Mouse (Mus musculus) heart, postnatal 4 days (tissue): ENCODE data around the gene Zbtb49. TPM values are rescaled to one million over a fixed set of nuclear protein-coding genes. Genes with fewer than 3 reads are reported as not detected.

Source experiments
- DNase-seq: peaks from one replicate; pipeline ENCODE4 v3.0.0; 2021
- total RNA-seq, 2 experiments: library from RNA; stranded (reverse); gene quantifications; 2 replicates each; pipeline ENCODE4 v1.2.3; 2021

Gene Zbtb49
- 1 to 10 TPM; 8.0 to 8.2 TPM for total RNA-seq

DNA sequence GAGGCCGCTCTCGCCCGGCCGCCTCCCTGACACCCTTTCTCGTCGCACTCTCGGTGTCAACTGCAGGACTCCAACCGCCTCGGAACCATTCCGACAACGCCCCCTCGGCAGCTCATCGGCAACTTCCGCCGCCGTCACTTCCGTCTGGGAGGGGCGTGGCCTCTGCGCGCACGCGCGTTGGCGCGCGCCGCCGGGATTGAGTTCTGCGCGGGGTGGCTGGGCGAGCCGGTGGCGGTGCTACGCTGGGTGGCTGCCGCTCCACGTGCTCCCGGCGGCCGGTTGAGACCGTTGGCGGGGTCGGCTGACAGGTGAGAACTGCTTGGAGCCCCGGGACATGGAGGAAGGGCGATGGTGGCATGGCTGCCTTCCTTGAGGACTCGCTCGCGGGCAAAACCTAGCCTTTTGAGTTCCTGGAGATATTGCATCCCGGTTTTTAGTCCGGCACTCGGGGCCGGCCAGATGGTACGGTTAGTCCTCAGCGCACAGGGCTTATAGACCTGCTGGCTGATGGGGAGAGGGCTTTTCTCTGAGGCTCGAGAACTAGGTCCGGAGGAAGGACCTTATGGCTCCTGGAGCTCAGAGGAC, at the start of gene Zbtb49, which contains the start of gene Lyar:
Gene Zbtb49 (minus strand): TSS at position 130 of the 585 bp plus-strand sequence.
Gene Lyar (plus strand): TSS at position 143 of the 585 bp plus-strand sequence.
- peak; percentile 97 for DNase-seq

DNA sequence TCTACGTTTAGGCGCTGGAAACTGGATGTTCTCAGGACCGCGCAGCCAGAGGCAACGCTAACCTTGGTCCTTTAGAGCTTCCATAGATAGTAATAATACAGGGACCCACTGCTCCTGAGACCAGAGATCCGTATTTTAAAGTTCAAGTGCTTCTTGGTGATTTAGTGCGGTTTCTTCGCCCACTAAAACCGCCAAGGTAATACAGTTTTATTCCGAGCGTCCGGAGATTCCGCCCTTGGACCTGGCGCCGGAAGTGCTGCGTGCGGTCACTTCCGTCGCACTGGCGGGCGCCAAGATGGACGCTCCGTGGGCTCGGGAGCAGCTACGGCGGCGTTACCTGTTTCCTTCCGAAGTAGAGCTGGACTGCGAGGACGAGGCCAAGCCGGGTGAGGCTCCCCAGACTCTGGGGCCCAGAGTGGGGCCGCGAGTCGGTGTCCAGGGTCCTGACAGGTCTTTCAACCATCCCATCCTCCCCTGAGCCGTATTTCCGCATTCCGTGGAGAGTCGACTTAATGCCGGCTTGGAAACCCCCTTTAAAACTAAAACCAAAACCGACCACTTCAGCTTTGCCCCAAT, 39.9 kb upstream of the Zbtb49 start, which contains the start of gene Tmem128:
Gene Tmem128 (plus strand): TSS at position 79 of the 576 bp plus-strand sequence.
- peak; percentile 66 for DNase-seq

DNA sequence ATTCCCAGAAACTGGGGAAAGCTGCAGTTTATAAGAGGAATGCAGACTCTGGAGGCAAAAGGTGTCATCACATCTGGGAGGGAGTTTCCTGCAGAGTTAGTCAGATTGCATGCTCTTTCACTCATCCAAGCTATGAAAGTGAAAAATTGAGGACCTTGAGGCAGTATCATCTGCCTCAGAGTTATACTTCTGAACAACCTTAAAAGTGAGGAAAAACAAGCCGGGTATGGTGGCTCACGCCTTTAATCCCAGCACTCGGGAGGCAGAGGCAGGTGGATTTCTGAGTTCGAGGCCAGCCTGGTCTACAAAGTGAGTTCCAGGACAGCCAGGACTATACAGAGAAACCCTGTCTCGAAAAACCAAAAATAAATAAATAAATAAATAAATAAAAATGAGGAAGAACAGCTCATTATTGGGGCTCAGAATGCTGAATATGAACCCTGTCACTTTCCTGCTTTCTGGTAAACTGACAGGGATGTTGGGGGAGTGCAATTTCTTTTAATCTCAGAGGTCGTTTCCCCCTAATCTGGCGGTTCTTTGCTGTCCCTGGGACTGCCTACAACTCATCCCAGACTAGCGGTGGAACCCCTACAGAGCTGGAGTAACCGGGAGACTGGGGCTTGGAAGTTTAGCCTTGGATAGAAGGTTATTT, 39.3 kb upstream of the Zbtb49 start:
- DNase-seq, result no peak

DNA sequence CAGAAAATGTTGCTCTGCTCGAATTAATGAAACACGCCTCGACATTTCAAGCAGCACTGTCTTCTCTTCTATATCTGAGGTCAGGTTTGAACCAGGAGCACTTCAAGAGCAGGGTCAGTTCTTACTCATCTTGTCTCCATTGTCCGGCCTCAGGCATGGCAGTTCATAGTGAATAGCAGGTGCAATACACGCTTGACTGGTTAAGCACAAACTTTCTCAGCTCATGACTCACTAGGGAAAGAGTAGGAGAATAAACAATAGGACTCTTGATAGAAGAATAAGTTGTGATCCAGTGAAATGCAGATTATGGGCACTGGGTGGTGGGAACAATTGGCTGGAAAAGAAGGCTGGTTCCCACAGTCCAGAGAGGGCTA, 38.5 kb upstream of the Zbtb49 start:
- no peak for DNase-seq

DNA sequence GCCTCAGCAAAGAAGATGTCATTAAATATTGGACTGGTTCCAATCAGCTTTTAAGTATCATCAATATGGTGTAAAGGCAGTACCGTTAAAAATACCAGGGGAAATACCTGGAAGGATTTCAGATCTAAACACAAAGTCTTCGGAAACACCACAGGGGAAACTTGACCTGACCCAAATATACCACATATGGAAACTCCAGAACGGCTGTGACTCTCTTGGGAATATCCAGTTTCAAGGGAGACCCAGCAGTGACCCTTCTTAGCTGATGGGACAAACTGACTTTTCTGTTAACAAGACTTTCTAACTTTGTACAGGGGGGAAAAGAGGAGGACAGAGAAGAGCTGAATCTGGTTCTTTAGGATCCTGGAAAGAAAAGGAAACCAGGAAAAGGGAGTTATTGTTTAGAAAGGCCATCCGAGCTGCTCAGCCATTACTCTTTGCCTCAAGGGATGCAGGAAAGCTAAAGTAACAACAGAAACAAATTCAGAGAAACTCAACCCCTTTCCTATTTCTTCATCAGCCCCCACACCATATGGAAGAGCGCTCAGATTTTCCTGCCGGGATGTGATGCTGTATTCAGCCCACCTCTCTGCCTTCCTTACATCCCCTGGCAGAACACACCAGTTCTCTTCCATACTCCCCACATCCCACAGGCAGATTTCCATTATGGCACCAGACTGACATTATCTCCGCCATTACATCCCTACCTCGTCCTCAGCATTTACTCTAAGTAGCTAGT, 37.9 kb upstream of the Zbtb49 start:
- no peak for DNase-seq

DNA sequence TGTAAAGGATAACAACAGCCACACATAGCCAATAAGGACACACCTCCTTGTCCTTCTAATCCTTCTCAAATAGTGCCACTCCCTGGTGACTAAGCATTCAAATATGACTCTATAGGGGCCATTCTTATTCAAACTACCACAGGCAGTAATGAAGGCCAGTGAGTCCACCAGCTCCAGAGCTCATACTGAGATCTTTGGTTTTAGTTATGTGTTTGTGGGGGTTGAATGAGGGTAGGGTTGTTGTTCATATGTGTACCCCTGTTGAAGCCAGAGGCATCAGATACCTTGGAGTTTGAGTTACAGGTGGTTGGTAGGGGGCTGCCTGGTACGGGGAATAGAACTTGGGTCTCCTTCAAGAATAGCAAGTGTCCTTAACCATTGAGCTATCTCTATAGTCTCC, 36.3 kb upstream of the Zbtb49 start:
- DNase-seq, result no peak

DNA sequence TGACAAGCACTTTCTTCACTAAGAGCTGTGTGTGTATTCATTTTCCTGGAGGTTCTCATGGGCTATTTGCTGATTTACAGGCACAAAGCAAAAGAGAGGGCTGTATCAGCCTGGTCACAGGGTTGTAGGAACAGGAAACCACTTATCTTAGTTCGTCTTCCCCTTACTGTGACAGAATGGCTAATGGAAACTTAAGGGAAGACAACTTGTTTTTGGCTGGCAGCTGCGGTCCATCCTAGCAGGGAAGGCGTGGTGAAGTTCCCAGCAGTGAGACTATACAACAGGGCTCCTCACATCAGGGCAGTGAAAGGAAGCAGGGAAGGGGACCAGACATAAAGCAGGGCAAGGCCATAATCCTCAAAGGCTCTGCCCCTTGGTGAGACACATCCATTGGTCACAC, 35.4 kb upstream of the Zbtb49 start:
- no peak for DNase-seq

DNA sequence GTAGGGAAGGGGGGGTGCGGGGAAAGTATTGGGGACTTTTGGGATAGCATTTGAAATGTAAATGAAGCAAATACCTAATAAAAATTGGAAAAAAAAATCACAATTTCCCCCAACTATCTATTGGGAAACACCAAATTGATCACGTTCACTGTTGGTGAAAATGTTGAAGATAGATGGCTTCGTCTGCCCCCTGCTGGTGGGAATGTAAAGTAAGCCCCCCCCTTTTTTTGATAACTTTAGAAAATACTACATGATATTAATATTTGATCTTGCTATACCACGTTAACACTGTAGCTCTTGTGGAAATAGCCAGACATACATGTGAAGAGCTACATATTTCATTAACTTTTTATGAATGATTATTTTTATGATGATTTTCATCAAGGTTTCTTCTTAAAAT, 34.9 kb upstream of the Zbtb49 start:
- no peak for DNase-seq

DNA sequence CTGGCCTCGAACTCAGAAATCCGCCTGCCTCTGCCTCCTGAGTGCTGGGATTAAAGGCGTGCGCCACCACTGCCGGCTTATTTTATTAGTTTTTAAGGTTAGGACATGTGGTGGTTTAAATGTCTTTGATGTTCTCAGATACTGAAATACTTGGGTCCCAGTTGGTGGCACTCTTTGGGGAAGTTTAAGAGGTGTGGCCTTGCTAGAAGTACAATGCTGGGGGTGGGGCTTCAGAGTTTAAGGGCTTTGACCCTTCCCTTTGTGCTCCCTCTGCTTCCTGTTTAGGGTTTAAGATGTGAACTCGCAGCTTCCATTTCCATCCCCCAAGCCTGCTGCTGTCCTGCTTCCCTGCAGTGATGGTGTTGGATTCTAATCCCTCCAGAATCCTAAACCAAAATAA, 21.7 kb upstream of the Zbtb49 start:
- DNase-seq, result no peak

DNA sequence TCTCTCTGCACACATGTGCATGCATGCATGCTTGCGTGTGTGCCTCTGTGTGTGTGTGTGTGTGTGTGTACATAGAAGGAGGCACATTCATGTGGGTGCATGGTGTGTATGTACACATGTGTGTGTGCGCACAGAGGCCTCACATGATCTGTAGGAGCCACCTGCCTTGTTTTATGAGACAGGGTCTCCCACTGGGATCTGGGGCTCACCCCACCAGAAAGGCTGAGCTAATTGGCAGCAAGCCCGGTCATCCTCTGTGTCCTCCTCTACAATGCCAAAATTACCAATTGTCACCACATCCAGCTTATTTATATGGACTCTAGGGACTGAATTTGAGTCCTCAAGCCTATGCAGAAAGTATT, 21.2 kb upstream of the Zbtb49 start:
- DNase-seq, result no peak

DNA sequence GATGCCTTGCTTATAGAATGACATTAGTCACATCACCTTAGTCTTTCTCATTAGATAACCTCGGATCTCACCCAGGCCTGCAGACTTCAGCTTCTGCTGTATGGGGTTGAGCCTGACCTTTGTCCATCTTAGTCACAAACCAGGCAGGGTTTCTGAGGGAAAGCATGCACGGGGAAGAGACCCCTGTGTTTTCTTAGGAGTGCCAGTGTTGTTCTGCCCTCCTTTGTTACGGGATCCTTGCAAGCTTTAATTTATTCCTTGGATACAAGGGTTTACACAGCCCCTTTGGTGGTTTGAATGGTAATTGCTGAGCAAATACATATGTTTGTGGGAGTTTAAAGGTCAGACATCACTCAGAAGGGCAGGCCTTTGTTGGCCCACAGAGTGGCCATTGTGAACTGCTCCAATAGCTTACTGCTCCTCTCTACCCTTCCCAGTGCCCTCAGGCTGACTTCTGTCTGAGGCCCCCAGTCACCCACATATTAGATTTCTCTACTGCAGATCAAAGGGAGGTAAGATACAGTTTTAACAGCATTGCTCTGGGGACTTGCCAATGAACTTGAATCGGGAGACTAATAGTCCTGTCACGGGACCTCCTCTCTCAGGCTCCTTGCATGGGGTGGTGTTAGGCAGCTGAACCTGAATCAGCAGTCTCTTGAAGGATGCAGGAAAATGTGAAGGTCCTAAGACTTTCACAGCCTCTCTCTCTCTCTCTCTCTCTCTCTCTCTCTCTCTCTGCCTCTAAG, 20.6 kb upstream of the Zbtb49 start:
- DNase-seq, result no peak

DNA sequence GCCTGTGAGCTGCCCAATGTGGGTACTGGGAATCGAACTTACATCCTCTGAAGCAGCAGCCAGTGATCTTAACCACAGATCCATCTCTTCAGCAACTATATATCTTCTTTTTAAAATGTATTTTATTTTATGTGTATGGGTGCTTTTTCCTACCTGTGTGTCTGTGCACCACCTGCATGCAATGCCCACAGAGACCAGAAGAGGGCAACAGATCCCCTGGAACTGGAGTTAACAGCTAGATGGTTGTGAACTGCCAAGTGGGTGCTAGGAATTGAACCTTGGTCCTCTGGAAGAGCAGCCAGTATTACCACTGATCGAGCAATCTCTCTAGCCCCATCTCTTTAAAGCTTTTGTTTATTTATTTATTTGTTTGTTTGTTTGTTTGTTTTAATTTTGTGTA, 16.4 kb upstream of the Zbtb49 start:
- DNase-seq, result no peak

DNA sequence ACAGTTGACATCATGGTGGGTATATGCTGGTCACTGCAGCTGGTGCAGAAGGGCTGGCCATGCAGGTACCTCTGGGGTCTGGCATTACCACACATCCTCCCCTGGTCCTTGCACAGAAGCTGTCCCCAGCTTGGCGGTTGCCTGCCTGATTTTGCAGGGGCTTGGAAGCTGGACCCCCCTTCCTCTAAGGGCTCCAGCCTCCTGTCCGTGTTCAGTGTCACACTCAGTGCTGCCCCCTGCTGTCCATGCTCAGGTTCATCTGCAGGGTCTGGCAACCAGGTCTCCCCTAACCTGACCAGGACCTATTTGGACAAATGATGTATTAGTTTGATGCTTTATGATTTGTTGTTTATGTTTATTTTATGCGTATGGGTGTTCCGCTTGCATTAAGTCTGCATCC, 15.2 kb upstream of the Zbtb49 start:
- DNase-seq, result peak; percentile 66

DNA sequence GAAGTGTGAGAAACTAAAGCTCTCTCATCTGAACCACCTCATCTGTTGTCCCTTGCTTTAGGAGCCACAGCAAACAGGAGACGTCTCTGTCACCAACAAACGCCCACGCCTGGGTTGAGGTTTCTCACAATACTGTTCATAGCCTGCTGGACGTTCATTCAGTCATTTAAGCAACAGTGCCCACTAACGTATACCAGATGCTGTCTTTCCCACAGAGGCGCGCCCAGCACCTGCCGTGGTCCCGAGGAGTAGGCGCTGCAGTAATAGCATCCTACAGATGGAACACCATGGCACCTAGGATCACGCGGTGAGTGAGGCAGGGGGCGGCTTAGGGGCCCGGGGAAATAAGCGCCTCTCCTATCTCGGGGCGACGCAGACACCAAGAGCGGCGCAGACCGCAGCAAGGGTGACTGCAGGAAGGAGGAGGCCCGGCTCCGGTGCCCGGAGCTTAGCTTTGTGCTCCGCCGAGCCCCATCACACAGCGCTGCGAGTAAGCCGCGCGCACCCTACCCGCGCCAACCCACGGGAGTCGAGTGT, 418 bp downstream of the Zbtb49 start:
- DNase-seq, result no peak

DNA sequence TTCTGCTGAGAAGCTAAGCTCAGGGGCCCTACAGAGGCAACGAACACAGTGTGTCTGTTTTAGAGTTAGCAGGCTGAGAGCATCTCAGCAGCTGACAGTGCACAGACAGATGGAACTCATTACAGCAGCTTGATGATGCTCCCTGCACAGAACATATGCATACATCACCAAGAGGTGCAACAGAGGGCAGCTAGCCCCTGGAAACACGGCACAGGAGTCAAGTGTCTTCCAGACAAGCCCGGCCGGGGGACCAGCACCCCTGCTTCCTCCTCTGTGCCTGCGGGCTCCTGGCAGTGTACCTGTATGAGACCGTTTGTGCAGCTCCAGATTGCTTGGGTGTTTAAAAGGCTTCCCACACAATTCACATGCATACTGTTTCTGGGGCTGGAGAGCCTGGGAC, 7.2 kb downstream of the Zbtb49 start:
- DNase-seq, result no peak

DNA sequence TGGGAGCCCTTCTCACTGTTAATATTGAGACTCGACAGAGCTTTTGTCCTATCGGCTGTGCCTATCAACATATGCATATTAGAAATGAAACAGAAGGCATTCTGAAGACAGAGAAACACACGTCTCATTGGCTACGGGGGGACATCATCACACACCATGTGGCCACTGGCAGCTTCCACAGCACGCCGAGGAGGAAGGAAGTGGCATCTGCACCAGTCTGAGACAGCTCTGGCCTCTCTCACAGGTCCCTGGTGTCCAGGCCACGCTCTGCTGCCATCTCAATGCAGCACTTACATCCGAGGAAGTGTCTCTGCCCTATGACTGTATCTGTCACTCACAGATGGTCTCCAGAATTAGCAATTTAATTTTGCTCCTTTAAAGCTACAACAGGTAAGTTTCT, 8.6 kb downstream of the Zbtb49 start:
- no peak for DNase-seq

DNA sequence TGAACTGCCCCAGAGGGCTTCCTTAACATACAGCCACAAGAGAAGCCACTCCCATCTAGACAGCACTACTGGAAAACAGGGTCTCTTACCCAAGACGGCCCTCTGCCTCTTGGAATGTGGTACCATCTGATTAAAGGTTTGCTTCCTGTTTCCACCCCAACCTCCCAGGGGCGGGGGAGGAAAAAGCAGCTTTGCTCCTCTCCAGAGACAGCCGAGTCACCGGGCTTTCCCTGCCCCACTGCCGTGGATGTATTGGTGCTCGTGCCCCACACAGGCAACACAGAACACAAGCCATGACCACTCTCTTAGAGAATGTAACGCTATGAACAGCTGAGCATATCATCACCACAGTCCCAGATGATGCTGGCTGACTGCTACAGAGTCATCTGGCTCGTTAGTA, 11.3 kb downstream of the Zbtb49 start:
- no peak for DNase-seq

DNA sequence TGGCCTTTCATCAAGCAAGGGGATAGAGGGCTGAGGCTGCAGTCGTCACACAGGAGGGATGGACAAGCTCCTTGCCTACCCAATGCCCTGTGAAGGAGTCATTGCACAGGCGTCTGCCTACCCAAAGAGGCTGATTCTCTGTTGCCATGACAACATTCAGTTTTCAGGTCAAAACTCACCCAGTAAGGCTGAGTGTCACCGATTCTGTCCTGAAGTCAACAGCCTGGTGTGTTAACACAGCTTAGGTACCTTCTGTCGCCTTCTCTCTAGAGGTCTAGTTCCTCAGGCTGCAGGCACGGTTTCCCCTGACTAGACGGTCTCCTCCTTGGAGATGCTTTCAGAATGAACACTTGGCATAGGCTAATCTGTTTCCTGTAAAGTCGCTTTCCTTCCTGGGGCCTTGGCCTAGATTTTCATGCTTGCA, 14.9 kb downstream of the Zbtb49 start:
- DNase-seq, result no peak

DNA sequence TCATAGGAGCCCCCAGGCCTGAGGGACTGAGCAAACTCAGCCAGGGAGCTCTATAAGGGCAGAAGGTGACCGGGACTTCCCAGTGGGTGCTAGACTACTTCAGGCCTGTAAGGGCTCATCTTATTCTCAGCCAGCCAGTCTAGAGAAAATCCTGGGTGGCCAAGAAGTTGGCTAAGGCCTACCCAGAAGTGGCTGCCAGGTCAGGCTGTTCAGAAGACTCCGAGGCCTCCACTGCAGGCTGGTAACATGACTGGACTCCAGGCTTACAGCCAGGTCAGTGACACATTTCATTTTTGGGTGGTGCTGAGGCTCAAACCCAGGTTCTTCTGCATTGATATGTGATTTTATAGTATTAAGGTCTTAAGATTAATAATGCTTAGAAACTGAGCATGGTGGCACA, 20.6 kb downstream of the Zbtb49 start:
- no peak for DNase-seq

DNA sequence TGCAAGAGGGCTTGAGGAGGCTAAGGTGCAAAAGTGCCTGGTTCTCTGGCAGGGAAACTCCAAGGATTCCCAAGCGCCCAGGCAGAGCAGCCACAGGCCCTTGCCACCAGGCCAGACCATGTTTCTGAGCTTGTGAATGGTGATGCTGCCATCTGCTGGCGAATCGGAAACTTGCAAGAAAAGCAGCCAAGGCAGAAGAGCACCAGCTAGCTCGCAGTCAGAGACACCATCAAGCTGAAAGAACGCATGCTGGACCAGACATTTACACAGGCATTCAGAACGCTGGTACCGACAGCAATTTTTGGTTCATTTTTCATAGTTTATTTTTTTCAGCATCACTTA, 22.8 kb downstream of the Zbtb49 start:
- peak; percentile 91 for DNase-seq

DNA sequence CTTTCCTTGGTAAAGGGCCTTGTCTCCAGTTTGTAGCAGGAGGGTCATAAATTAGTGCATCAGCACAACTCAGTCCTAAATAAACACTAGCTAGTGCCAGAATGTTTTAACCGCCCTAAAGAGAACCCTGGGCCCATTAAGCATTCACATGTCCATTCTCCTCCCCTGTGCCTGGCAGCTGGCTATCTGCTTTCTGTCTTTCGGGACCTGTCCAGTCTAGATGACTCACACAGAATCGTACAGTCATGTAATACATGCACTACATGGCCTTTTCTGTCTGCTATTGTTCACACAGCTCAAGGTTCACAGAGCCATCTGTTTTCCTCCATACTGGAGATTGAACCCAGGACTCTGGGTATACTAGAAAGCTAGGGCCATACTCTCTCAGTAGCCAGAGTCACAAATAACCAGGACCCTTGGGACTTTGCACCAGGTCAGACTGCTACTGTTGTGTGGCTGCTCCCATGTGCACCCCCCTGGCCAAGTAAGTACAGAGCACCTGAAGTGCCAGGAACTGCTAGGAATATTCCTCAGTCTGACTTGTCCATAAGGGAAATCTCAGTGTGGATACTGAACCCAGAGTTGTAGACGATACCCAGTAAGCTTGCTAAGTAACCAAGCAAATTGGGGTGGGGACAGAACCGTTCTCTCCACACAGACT, 23.3 kb downstream of the Zbtb49 start:
- no peak for DNase-seq

DNA sequence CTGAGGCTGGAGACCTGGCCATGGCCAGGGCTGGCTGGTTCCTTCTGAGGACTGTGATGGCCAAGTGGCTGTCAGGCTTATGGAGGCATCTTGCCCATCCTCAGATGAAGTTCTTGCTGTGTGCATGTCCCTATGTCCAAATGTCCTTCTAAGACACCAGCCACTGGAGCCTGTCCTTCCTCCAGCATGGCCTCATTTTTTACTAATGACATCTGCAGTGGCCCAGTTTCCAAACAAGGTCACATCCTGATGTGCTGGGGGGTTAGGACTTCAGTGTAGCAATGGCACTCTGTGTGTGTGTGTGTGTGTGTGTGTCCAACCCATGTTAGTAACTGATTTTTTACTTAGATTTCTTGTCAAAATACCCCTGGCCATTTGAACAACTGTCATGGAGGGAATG, 24.3 kb downstream of the Zbtb49 start:
- DNase-seq, result no peak
